Mouse (Mus musculus) frontal cortex, adult (tissue): ENCODE results near the gene Acsm4.

Experiments used
- ATAC-seq: cut with Nextera tagmentation; 2 replicates; pipeline ENCODE4 v1.9.2; 2017; ENCODE audit warnings: mild to moderate bottlenecking, moderate library complexity, mixed read lengths; ENCODE audit not compliant: low TSS enrichment

Acsm4 gene

GRCm38 (mm10) chr7:119762166-119762697 lies 72.4 kb downstream of the Acsm4 start:
- no peak for ATAC-seq
